Mouse (Mus musculus) midbrain, embryonic 11.5 days (tissue): ENCODE results near the gene Tnpo2. TPM values are rescaled to one million over a fixed set of nuclear protein-coding genes. Genes with fewer than 3 reads are reported as not detected.
A peak's percentile ranks its signal among the peaks of the same experiment; 100 is the strongest.

Experiments
- ATAC-seq: fragments of 200-750 bp; cut with Nextera tagmentation; 2 replicates; pipeline ENCODE4 v1.8.0; 2017; ENCODE audit warnings: moderate TSS enrichment, moderate library complexity; ENCODE audit not compliant: low FRiP score
- DNase-seq: peaks from one replicate; pipeline ENCODE4 v3.0.0; 2015; ENCODE audit warnings: low spot score; ENCODE audit errors: missing footprints
- H3K27ac ChIP-seq: fragments of 300-500 bp; sonication (generic); 2 replicates; pipeline ENCODE4 v1.5.1; 2014; ENCODE audit warnings: low read depth, low read length
- H3K27me3 ChIP-seq: fragments of 300-500 bp; sonication (generic); 2 replicates; pipeline ENCODE4 v1.6.1; 2014; ENCODE audit warnings: mild to moderate bottlenecking, low read length, moderate library complexity, mixed read lengths; ENCODE audit not compliant: control insufficient read depth, insufficient read depth
- H3K36me3 ChIP-seq: fragments of 300-500 bp; sonication (generic); 2 replicates; pipeline ENCODE4 v1.6.1; 2014; ENCODE audit warnings: mild to moderate bottlenecking, low read length, moderate library complexity, mixed read lengths; ENCODE audit not compliant: control insufficient read depth, insufficient read depth
- H3K4me1 ChIP-seq: fragments of 300-500 bp; sonication (generic); 2 replicates; pipeline ENCODE4 v1.6.1; 2014; ENCODE audit warnings: low read length; ENCODE audit not compliant: control insufficient read depth, insufficient read depth
- H3K4me2 ChIP-seq: fragments of 300-500 bp; sonication (generic); 2 replicates; pipeline ENCODE4 v1.6.1; 2014; ENCODE audit warnings: mild to moderate bottlenecking, moderate library complexity
- H3K4me3 ChIP-seq: fragments of 300-500 bp; sonication (generic); 2 replicates; pipeline ENCODE4 v1.5.1; 2014; ENCODE audit warnings: low read depth, low read length
- H3K9ac ChIP-seq: fragments of 300-500 bp; sonication (generic); 2 replicates; pipeline ENCODE4 v1.6.1; 2014; ENCODE audit warnings: low read length
- H3K9me3 ChIP-seq: fragments of 300-500 bp; sonication (generic); 2 replicates; pipeline ENCODE4 v1.6.1; 2016; ENCODE audit warnings: low read length; ENCODE audit not compliant: control insufficient read depth
- WGBS: fragments of 180-500 bp; shearing (Covaris S2); extraction: QIAGEN DNeasy Blood & Tissue Kit; methylation state at CpG from one replicate; pipeline ENCODE4 v1.1.7; 2014; 5-methylcytosine and 5-hydroxymethylcytosine counted together
- polyA plus RNA-seq: library from polyadenylated mRNA; unstranded; fragments of >200 nt; fragmentation: Nextera tagmentation; extraction: Ambion mirVana; gene quantifications from 2 replicates; pipeline ENCODE4 v1.2.1, GENCODE M21; 2014

The Tnpo2 gene
- polyA plus RNA-seq, 1 experiment from 2014 or later = 19.9 TPM

DNA sequence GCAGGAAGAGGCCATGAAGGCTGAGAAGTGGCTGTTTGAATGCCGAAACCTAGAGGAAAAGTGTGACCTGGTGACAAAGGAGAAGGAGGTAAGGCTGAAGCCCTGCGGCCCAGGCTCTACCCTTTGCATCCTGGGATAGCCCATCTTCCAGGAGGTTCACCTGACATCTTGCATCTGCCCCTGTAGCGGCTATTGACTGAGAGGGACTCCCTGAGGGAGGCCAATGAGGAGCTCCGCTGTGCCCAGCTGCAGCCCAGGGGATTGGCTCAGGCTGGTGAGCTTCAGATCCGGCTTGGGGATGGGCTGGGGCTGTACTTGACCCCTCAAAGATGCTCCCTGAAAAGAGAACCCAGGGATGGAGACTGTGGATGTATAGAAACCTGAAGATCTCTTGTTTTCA is 39.7 kb upstream of the Tnpo2 start:
- Histone ChIP-seq H3K27me3 (0 out of 2 replicates have a peak, but pooled peaks cover 4% of the 10 kb centered on the region), H3K4me2 (no peak overlapping the region)

DNA sequence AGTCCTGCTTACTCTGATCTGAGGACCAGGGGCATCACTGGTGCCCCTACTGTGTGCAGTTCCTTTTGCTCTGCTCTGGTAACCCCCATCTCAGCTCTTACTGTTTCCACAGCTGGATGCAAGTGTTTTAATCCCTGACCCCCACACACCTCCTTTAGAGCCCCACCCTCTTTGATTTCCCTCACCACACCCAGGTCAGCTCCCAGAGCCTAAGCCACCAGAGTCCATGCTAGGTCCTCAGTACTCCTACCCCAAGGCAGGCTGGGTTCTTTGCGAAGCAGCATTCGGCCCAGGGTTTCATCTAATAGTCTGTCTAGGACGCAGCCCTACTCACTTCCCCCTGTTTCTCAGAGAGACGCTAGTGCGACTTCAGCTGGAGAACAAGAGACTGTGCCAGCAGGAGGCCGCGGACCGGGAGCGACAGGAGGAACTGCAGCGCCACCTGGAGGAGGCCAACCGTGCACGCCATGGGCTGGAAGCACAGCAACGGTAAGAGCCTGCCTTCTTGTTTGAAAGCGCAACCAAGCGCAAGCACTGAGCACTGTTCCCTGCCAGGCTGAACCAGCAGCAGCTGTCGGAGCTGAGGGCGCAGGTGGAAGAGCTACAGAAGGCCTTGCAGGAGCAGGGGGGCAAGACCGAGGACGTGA is 38.9 kb upstream of the Tnpo2 start:
- Histone ChIP-seq H3K36me3 (no peaks in the 10 kb centered on the region), H3K9ac (peak overlapping the region; percentile 48), H3K9me3 (no peaks in the 10 kb centered on the region), H3K4me1 (peaks cover 6% of the 10 kb centered on the region; the same call in 1 of the 2 replicates), H3K27me3 (0 out of 2 replicates have a peak, but pooled peaks cover 4% of the 10 kb centered on the region), H3K4me2 (peak overlapping the region; percentile 37), H3K4me3 (no peak overlapping the region), H3K27ac (no peak overlapping the region)
- WGBS = 4% methylated on average over 19 of the region's 19 CpGs
- ATAC-seq (peak; percentile 86), DNase-seq (peak; percentile 98)

More for the DNA sequence above, 39.7 kb upstream of the Tnpo2 start:
- Histone ChIP-seq H3K36me3 (no peaks in the 10 kb centered on the region), H3K9me3 (no peaks in the 10 kb centered on the region), H3K4me3 (no peak overlapping the region), H3K4me1 (peaks cover 6% of the 10 kb centered on the region; the same call in 1 of the 2 replicates), H3K27ac (no peak overlapping the region), H3K9ac (no peak overlapping the region)
- DNase-seq = no peak
- no peak for ATAC-seq
- WGBS = 78% methylated on average over 5 of the region's 5 CpGs

DNA sequence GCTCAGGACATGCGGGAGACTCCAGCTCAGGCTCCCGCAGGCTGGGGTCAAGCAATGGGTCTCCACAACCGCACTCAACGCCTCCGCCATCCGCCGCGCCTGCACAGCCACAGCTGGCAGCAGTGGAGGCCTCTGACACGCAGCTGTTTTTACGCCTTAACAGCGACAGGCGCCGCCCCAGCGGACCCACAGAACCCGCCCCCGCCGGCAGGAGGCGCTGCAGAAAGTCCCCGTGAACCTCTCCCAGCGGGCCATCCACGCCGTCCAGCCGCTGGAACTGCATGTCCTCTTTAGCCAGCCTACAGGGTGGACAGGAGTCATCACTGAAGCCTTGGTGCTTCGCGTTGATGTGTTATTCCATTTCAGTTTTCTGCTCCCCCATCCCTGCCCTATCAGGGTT is 29.0 kb upstream of the Tnpo2 start:
- ATAC-seq (no peak), DNase-seq (peak; percentile 84)
- no peaks in the 10 kb centered on the region for H3K36me3 ChIP-seq
- H3K4me3 ChIP-seq = no peak overlapping the region
- no peak overlapping the region for H3K27ac ChIP-seq
- no peaks in the 10 kb centered on the region for H3K9me3 ChIP-seq
- WGBS = 19% methylated on average over 25 of the region's 25 CpGs
- H3K4me1 ChIP-seq = peaks cover 3% of the 10 kb centered on the region; the same call in 1 of the 2 replicates
- no peak overlapping the region for H3K4me2 ChIP-seq
- no peak overlapping the region for H3K9ac ChIP-seq
- H3K27me3 ChIP-seq = peaks cover 18% of the 10 kb centered on the region

DNA sequence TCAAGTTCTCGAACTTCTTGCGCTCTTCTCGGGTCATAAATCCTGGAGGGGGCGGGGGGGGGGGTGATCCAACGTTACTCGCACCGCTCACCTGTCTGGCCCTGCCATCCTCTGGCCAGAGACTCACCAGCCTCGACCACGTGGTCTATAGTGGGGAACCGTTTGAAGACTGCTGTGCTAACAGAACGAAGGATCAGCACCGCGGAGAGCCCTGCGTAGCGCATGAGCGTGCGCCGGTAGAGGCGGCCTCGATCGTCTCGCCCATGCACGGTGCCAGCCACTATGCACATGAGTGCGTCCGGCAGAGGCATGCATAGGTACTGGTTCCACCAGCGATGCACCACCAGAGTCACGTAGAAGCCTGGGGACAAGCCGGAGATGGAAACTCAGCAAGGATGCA is 25.5 kb upstream of the Tnpo2 start:
- WGBS = 15% methylated on average over 28 of the region's 28 CpGs
- Histone ChIP-seq H3K4me3 (no peak overlapping the region), H3K27me3 (peaks cover 22% of the 10 kb centered on the region)

DNA sequence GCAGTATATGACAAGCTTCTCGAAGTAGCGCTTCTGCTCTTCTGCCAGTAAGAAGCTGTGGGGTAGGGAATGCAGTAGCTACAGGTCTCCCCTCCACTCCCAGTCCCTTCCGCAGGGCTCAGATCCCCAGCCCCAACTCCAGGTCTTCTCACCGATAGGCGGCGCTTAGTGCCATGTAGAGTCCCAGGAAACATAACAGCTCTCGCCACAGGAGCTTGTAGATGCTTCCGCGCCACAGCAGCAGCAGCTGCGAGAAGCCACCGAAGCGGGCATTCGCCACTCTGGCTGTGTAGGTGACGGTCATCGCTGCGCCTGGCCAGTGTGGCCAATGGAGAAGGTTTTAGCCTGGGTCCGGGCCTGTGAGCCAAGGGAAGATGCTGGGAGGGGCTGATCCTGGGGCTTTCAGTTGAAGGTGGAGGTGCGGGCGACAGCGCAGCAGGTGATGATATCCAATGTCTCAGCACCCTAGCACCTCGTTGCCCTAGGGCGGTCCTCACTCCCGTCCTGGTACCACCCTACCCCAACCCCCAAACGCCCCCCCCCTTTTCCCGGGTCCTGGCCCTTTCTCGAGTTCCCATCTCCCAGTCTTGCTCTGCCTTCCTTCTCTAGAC is 23.4 kb upstream of the Tnpo2 start:
- peak; percentile 94 for DNase-seq
- ATAC-seq = peak; percentile 77
- peak overlapping the region; percentile 62 for H3K9ac ChIP-seq
- H3K27ac ChIP-seq = no peak overlapping the region
- H3K4me2 ChIP-seq = peak overlapping the region; percentile 57
- H3K4me3 ChIP-seq = peak overlapping the region; percentile 22
- no peaks in the 10 kb centered on the region for H3K9me3 ChIP-seq
- H3K27me3 ChIP-seq = peaks cover 22% of the 10 kb centered on the region
- H3K4me1 ChIP-seq = peaks cover 3% of the 10 kb centered on the region; the same call in 1 of the 2 replicates
- peaks cover 5% of the 10 kb centered on the region; the same call in 1 of the 2 replicates for H3K36me3 ChIP-seq
- WGBS = 8% methylated on average over 26 of the region's 26 CpGs

More for the DNA sequence above, 25.5 kb upstream of the Tnpo2 start:
- Histone ChIP-seq H3K4me2 (no peak overlapping the region), H3K4me1 (peaks cover 3% of the 10 kb centered on the region; the same call in 1 of the 2 replicates), H3K9ac (no peak overlapping the region), H3K9me3 (no peaks in the 10 kb centered on the region), H3K27ac (no peak overlapping the region), H3K36me3 (no peaks in the 10 kb centered on the region)
- DNase-seq (no peak), ATAC-seq (no peak)

DNA sequence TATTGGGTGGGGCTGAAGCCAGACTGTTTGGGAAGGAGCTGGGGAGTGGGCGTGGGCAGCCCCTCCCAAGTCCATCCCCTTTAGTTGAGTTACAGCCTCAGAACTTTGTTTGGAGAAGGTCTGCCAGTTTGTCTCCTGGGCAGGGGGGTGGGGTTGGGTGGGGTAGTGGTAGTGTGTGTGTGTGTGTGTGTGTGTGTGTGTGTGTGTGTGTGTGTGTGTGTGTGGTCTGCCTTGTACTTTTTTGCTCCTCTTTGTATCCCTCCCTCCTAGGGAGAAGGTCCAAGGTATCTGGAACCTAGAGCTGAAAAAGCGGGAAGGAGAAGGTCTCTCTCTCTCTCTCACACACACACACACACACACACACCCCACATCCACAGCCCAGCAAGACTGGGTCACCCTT is 22.3 kb upstream of the Tnpo2 start, which contains the start of gene Best2:
TSS of gene Best2 (minus strand) at position 101 of the 400 bp plus-strand sequence.
- peaks cover 19% of the 10 kb centered on the region for H3K27me3 ChIP-seq

DNA sequence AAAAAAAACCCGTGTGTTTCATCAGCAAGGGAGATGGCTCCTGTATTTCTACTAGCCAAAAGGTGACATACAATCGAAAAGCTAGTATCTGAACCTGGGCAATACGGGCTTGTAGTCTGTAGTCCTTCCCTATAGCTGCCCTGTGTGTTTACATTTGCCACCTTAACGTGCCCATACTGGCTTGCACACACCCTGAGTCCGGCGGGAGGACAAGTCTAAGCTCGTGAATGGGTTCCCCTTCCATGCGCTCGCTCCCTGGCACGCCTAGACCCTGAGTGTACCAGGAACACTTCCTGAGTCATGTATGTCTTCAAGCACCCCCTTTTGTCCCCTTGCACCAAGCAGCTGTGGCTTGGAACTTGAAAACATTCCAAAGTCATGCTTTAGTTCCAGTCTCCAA is 20.0 kb upstream of the Tnpo2 start:
- Histone ChIP-seq H3K4me3 (no peak overlapping the region), H3K4me1 (no peaks in the 10 kb centered on the region), H3K9me3 (no peaks in the 10 kb centered on the region), H3K4me2 (no peak overlapping the region), H3K9ac (no peak overlapping the region), H3K36me3 (peaks cover 13% of the 10 kb centered on the region), H3K27ac (no peak overlapping the region), H3K27me3 (peaks cover 5% of the 10 kb centered on the region; the same call in 1 of the 2 replicates)
- WGBS = 69% methylated on average over 10 of the region's 10 CpGs
- ATAC-seq = no peak
- DNase-seq = peak; percentile 69

More for the DNA sequence above, 22.3 kb upstream of the Tnpo2 start, which contains the start of gene Best2:
- DNase-seq = no peak
- Histone ChIP-seq H3K36me3 (peaks cover 11% of the 10 kb centered on the region; the same call in 1 of the 2 replicates), H3K9me3 (no peaks in the 10 kb centered on the region), H3K27ac (no peak within 1 kb of the TSS), H3K4me3 (peak within 1 kb of the TSS; percentile 22), H3K4me1 (peaks cover 3% of the 10 kb centered on the region; the same call in 1 of the 2 replicates), H3K9ac (peak within 1 kb of the TSS; percentile 62), H3K4me2 (peak within 1 kb of the TSS; percentile 57)
- ATAC-seq = no peak
- 39% methylated on average over 2 of the region's 2 CpGs for WGBS

DNA sequence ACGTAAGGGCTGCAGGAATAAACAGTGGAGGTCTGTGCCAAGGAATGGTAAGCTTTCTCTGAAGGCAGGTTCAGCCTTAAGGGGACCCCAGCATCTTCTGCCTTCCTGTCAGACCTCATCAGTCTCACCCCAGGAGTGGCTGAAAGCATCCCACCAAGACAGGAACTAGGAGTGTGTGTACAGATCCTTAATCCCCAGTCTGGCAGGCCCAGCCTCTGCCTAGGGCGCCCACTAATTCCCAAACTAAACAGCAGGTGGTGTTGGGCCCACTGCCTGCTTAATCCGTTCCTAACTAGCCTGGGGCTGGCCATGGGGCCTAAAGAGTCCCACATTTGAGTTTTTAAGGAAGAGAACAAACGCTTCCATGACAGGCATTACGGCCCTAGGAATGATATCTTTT is 19.5 kb upstream of the Tnpo2 start:
- peak; percentile 71 for DNase-seq
- no peak for ATAC-seq

DNA sequence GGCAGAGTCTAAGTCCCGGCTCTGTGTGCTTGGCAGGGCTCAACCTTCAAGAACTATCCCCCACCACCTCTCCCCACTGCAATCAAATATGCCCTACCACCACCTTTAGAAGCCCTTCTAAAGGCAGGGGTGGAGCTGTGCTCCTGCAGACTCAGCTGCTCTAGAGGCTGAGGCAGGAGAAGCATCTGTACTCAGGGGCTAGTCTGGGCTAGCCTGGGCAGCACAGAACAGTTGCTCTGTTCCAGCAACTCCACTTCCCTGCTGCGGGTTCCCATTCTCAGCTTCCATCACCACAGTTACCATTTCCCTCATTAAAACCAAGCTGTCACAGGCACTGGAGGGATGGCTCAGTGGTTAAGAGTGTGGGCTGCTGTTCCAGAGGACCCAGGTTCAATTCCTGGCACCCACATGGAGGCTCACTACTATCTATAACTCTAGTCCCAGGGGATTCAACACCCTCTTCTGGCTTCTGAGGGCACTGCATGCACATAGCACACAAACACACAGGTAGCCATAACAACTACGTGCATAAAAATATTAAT is 15.1 kb upstream of the Tnpo2 start:
- DNase-seq = no peak
- Histone ChIP-seq H3K4me1 (peaks cover 17% of the 10 kb centered on the region), H3K9me3 (no peaks in the 10 kb centered on the region), H3K4me3 (no peak overlapping the region), H3K4me2 (no peak overlapping the region), H3K27me3 (no peaks in the 10 kb centered on the region), H3K27ac (no peak overlapping the region), H3K9ac (no peak overlapping the region), H3K36me3 (peaks cover 21% of the 10 kb centered on the region)
- ATAC-seq = no peak
- 92% methylated on average over 3 of the region's 3 CpGs for WGBS

More for the DNA sequence above, 19.5 kb upstream of the Tnpo2 start:
- no peaks in the 10 kb centered on the region for H3K9me3 ChIP-seq
- H3K4me3 ChIP-seq = no peak overlapping the region
- H3K4me1 ChIP-seq = no peaks in the 10 kb centered on the region
- H3K36me3 ChIP-seq = peaks cover 15% of the 10 kb centered on the region
- peaks cover 4% of the 10 kb centered on the region; the same call in 1 of the 2 replicates for H3K27me3 ChIP-seq
- H3K27ac ChIP-seq = no peak overlapping the region
- no peak overlapping the region for H3K4me2 ChIP-seq
- WGBS = 24% methylated on average over 5 of the region's 5 CpGs
- H3K9ac ChIP-seq = no peak overlapping the region
